Mouse (Mus musculus): ENCODE measurements around the gene Samd4. TPM values are rescaled to one million over a fixed set of nuclear protein-coding genes. Genes with fewer than 3 reads are reported as not detected.

The Samd4 gene
- polyA plus RNA-seq, 1 experiment from 2014 or later, result 5.0 TPM

GRCm38 (mm10) chr14:47133948-47134347 is 251.3 kb downstream of the Samd4 start:
- Histone ChIP-seq H3K27me3 (ENCODE audit: control insufficient read depth, insufficient read depth, low read depth, low read length) (no peaks in the 10 kb centered on the region), H3K36me3 (ENCODE audit: control insufficient read depth, insufficient read depth, low read length) (no peaks in the 10 kb centered on the region), H3K9ac (ENCODE audit: low read depth, low read length) (no peak overlapping the region), H3K4me1 (ENCODE audit: control insufficient read depth, insufficient read depth, low read length) (0 out of 2 replicates have a peak, but pooled peaks cover 3% of the 10 kb centered on the region), H3K4me3 (ENCODE audit: low read depth, low read length) (no peak overlapping the region), H3K9me3 (replicated peaks; ENCODE audit: control insufficient read depth, low read length, poor library complexity, severe bottlenecking) (no peaks in the 10 kb centered on the region), H3K4me2 (ENCODE audit: low read length) (no peak overlapping the region), H3K27ac (ENCODE audit: low read length) (no peak overlapping the region)
- ATAC-seq, result peak; percentile 68
- WGBS, result 68% methylated on average over 10 of the region's 10 CpGs

- Histone ChIP-seq H3K9me3 (replicated peaks; ENCODE audit: control insufficient read depth, low read length, poor library complexity, severe bottlenecking) (no peaks in the 10 kb centered on the region), H3K4me1 (ENCODE audit: control insufficient read depth, insufficient read depth, low read length) (0 out of 2 replicates have a peak, but pooled peaks cover 3% of the 10 kb centered on the region), H3K27me3 (ENCODE audit: control insufficient read depth, insufficient read depth, low read depth, low read length) (no peaks in the 10 kb centered on the region), H3K4me3 (ENCODE audit: low read depth, low read length) (no peak overlapping the region), H3K36me3 (ENCODE audit: control insufficient read depth, insufficient read depth, low read length) (no peaks in the 10 kb centered on the region), H3K9ac (ENCODE audit: low read depth, low read length) (no peak overlapping the region), H3K4me2 (ENCODE audit: low read length) (no peak overlapping the region), H3K27ac (ENCODE audit: low read length) (no peak overlapping the region)
- no peak for ATAC-seq
- 80% methylated on average over 5 of the region's 5 CpGs for WGBS
Observed at GRCm38 (mm10) chr14:47136637-47137036, 254.0 kb downstream of the Samd4 start.

DNA sequence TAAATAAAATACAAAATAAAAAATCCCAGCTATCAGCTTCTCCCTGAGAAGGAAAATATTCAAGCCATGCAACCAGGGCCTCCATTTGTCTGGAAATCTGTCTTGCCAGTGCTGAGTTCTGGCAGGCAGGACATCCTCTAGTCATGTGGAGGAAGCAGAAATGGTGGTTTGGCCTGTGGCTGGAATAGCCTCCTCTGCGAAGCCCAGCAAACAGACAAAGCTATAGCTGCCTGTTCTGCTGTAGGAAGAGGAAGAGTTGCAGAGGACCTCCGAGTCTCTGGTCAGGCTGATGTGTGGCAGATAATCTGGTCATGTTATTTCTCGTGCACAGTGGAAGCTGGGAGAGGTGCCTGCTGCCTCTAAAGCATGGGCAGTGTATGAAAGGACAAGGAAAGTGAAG is 256.2 kb downstream of the Samd4 start:
- Histone ChIP-seq H3K4me3 (ENCODE audit: low read depth, low read length) (no peak overlapping the region), H3K36me3 (ENCODE audit: control insufficient read depth, insufficient read depth, low read length) (no peaks in the 10 kb centered on the region), H3K9me3 (replicated peaks; ENCODE audit: control insufficient read depth, low read length, poor library complexity, severe bottlenecking) (no peaks in the 10 kb centered on the region), H3K4me2 (ENCODE audit: low read length) (no peak overlapping the region), H3K9ac (ENCODE audit: low read depth, low read length) (no peak overlapping the region), H3K27me3 (ENCODE audit: control insufficient read depth, insufficient read depth, low read depth, low read length) (no peaks in the 10 kb centered on the region), H3K4me1 (ENCODE audit: control insufficient read depth, insufficient read depth, low read length) (0 out of 2 replicates have a peak, but pooled peaks cover 3% of the 10 kb centered on the region), H3K27ac (ENCODE audit: low read length) (no peak overlapping the region)
- ATAC-seq, result no peak
- WGBS, result 90% methylated on average over 3 of the region's 3 CpGs

DNA sequence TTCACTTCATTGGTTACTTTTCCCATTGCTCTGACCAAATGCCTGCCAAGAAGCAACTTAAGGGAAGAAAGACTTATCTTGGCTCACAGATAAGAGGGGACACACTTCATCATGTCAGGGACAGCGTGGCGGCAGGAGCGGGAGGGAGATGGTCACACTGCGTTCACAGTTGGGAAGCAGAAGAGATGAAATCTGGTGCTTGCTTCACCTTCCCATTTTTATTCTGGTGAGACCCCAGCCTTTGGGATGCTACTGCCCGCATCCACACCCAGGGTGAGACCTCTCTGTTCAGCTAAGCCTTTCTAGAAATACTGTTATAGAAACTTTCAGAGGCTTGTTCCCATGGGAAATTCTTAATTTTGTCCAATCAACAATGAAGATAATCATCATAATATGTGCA is 261.7 kb downstream of the Samd4 start:
- Histone ChIP-seq H3K4me3 (ENCODE audit: low read depth, low read length) (no peak overlapping the region), H3K4me1 (ENCODE audit: control insufficient read depth, insufficient read depth, low read length) (no peaks in the 10 kb centered on the region), H3K4me2 (ENCODE audit: low read length) (no peak overlapping the region), H3K27me3 (ENCODE audit: control insufficient read depth, insufficient read depth, low read depth, low read length) (no peaks in the 10 kb centered on the region), H3K36me3 (ENCODE audit: control insufficient read depth, insufficient read depth, low read length) (no peaks in the 10 kb centered on the region), H3K27ac (ENCODE audit: low read length) (no peak overlapping the region), H3K9ac (ENCODE audit: low read depth, low read length) (no peak overlapping the region), H3K9me3 (replicated peaks; ENCODE audit: control insufficient read depth, low read length, poor library complexity, severe bottlenecking) (no peaks in the 10 kb centered on the region)
- no peak for ATAC-seq
- 97% methylated on average over 5 of the region's 5 CpGs for WGBS

GRCm38 (mm10) chr14:47151306-47151705 is 268.7 kb downstream of the Samd4 start:
- no peak overlapping the region for H3K9ac ChIP-seq (ENCODE audit: low read depth, low read length)
- H3K4me1 ChIP-seq (ENCODE audit: control insufficient read depth, insufficient read depth, low read length), result no peaks in the 10 kb centered on the region
- no peaks in the 10 kb centered on the region for H3K27me3 ChIP-seq (ENCODE audit: control insufficient read depth, insufficient read depth, low read depth, low read length)
- H3K9me3 ChIP-seq (replicated peaks; ENCODE audit: control insufficient read depth, low read length, poor library complexity, severe bottlenecking), result no peaks in the 10 kb centered on the region
- no peak overlapping the region for H3K4me3 ChIP-seq (ENCODE audit: low read depth, low read length)
- H3K4me2 ChIP-seq (ENCODE audit: low read length), result no peak overlapping the region
- no peak overlapping the region for H3K27ac ChIP-seq (ENCODE audit: low read length)
- no peaks in the 10 kb centered on the region for H3K36me3 ChIP-seq (ENCODE audit: control insufficient read depth, insufficient read depth, low read length)
- no peak for ATAC-seq
- WGBS, result 89% methylated on average over 6 of the region's 6 CpGs

GRCm38 (mm10) chr14:47154303-47154702 is 271.6 kb downstream of the Samd4 start:
- no peak for ATAC-seq
- Histone ChIP-seq H3K27me3 (ENCODE audit: control insufficient read depth, insufficient read depth, low read depth, low read length) (no peaks in the 10 kb centered on the region), H3K36me3 (ENCODE audit: control insufficient read depth, insufficient read depth, low read length) (no peaks in the 10 kb centered on the region), H3K4me2 (ENCODE audit: low read length) (no peak overlapping the region), H3K4me3 (ENCODE audit: low read depth, low read length) (no peak overlapping the region), H3K27ac (ENCODE audit: low read length) (no peak overlapping the region), H3K4me1 (ENCODE audit: control insufficient read depth, insufficient read depth, low read length) (no peaks in the 10 kb centered on the region), H3K9me3 (replicated peaks; ENCODE audit: control insufficient read depth, low read length, poor library complexity, severe bottlenecking) (no peaks in the 10 kb centered on the region), H3K9ac (ENCODE audit: low read depth, low read length) (no peak overlapping the region)
- 90% methylated on average over 3 of the region's 3 CpGs for WGBS

Small RNA genes within 50 kb of the gene (microRNA-seq; reads per million reads assigned to microRNA genes)
- gene Mir378c, result 1.0 reads per million

Other genes with a start within 250 kb of the Samd4 start
- 7.5 and 8.8 TPM in 2 replicates for gene Cdkn3, start 122.3 kb upstream of the Samd4 start, polyA plus RNA-seq (2015; fragmentation: Nextera tagmentation; extraction: Ambion mirVana)
- gene Cnih1, start 94.4 kb upstream of the Samd4 start, polyA plus RNA-seq (2015; fragmentation: Nextera tagmentation; extraction: Ambion mirVana), result 184 and 185 TPM in 2 replicates
- 141 and 153 TPM in 2 replicates for gene Gmfb, start 60.6 kb upstream of the Samd4 start, polyA plus RNA-seq (2015; fragmentation: Nextera tagmentation; extraction: Ambion mirVana)
- gene Cgrrf1, start 50.7 kb upstream of the Samd4 start, polyA plus RNA-seq (2015; fragmentation: Nextera tagmentation; extraction: Ambion mirVana), result 19.1 and 19.2 TPM in 2 replicates

All from midbrain, embryonic 16.5 days (tissue).